Mouse (Mus musculus) bone marrow, adult 2 months (tissue): Measurements from ENCODE around the gene Spp1. TPM values are rescaled to one million over a fixed set of nuclear protein-coding genes. Genes with fewer than 3 reads are reported as not detected.

Experiments
- H3K27ac ChIP-seq: fragments of 200-500 bp; 2 replicates; pipeline ENCODE4 v1.5.1; 2012; ENCODE audit warnings: low read depth, mild to moderate bottlenecking, control low read depth, inconsistent platforms, low read length; ENCODE audit not compliant: control insufficient read depth, poor library complexity, insufficient read depth
- H3K4me1 ChIP-seq: fragments of 200-500 bp; 2 replicates; pipeline ENCODE4 v1.6.1; 2011; ENCODE audit warnings: low read length; ENCODE audit not compliant: control insufficient read depth, insufficient read depth
- H3K4me3 ChIP-seq: fragments of 200-500 bp; replicated peaks from 2 replicates; pipeline ENCODE3; 2011; ENCODE audit warnings: mild to moderate bottlenecking, low read depth, low read length, control low read depth; ENCODE audit not compliant: control insufficient read depth
- CTCF ChIP-seq: fragments of 200-500 bp; IDR thresholded peaks from 2 replicates; pipeline ENCODE4 v1.5.1; 2011; ENCODE audit warnings: low read length, control low read depth; ENCODE audit not compliant: control insufficient read depth, insufficient read depth
- POLR2A ChIP-seq: fragments of 200-500 bp; IDR thresholded peaks from 2 replicates; pipeline ENCODE4 v1.6.1; 2011; ENCODE audit warnings: low read depth, mild to moderate bottlenecking, control low read depth, low read length, borderline replicate concordance; ENCODE audit not compliant: control insufficient read depth
- WGBS: fragments of 180-500 bp; shearing (Covaris S2); methylation state at CpG from one replicate; pipeline ENCODE4 v1.1.7; 2018; 5-methylcytosine and 5-hydroxymethylcytosine counted together
- polyA plus RNA-seq: library from polyadenylated mRNA; stranded (reverse); fragments of >200 nt; gene quantifications from 2 replicates; pipeline ENCODE4 v1.2.4, GENCODE M21; 2011; ENCODE audit warnings: low replicate concordance; ENCODE audit not compliant: missing spikeins, insufficient read depth, insufficient read length

The Spp1 gene
- polyA plus RNA-seq, 1 experiment, result 344 TPM

GRCm38 (mm10) chr5:104459706-104460455 lies 25.0 kb downstream of the Spp1 start:
- no peaks in the 10 kb centered on the region for H3K4me1 ChIP-seq
- H3K4me3 ChIP-seq, result peak overlapping the region; percentile 68
- H3K27ac ChIP-seq, result no peak overlapping the region; the same call in 1 of the 2 replicates
- under 1% methylated on average over 74 of the region's 82 CpGs for WGBS
- no peak for TF ChIP-seq POLR2A
- no peak for TF ChIP-seq CTCF

GRCm38 (mm10) chr5:104460456-104460838 lies 25.5 kb downstream of the Spp1 start:
- no peaks in the 10 kb centered on the region for H3K4me1 ChIP-seq
- 20% methylated on average over 3 of the region's 3 CpGs for WGBS
- no peak overlapping the region for H3K27ac ChIP-seq
- H3K4me3 ChIP-seq, result no peak overlapping the region
- TF ChIP-seq POLR2A, result no peak
- no peak for TF ChIP-seq CTCF

- Histone ChIP-seq H3K4me3 (no peak overlapping the region), H3K27ac (no peak overlapping the region), H3K4me1 (no peaks in the 10 kb centered on the region)
- TF ChIP-seq CTCF (no peak), POLR2A (no peak)
- 76% methylated on average over 7 of the region's 7 CpGs for WGBS
Measured at GRCm38 (mm10) chr5:104460856-104461255, 25.9 kb downstream of the Spp1 start.

DNA sequence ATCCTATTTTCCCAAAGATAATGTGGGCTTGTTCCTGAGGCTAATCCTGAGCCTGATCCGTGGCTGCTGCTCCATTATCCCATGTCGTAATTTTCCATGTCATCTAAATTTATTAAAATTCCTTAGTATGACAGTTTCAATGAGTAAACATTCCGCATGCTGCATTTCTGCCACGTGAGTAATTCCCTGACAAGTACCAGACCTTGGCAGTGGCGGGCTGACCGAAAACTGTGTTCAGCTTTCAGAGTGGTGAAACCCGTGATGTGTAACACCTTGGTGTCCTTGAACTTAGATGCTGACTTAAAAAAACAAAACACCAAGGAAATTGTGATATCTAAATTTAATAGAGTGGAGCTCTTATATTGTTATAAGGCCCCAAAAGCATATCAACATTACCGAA lies 30.4 kb downstream of the Spp1 start:
- no peak overlapping the region for H3K27ac ChIP-seq
- H3K4me1 ChIP-seq, result no peaks in the 10 kb centered on the region
- TF ChIP-seq POLR2A, result no peak
- TF ChIP-seq CTCF, result no peak
- 87% methylated on average over 8 of the region's 8 CpGs for WGBS
- no peak overlapping the region for H3K4me3 ChIP-seq

DNA sequence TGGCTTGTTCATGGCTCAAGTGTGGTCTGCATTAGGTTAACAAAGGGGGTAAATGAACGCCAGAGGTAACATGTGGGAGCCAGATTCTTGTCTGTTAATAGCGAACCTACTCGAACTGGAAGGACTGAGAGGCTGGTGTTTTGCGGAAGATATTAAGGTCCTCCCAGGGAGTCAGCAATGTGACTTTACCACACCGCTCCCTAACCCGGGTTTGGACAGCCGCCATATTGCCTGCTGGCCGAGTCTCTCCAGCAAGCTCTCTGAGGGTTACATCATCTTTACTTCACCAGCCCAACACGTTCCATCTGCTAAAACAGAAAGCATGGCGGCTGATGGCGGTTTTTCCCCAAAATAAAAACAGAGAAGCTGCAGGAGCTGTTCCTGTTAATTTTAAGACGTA lies 30.8 kb downstream of the Spp1 start:
- WGBS, result 88% methylated on average over 12 of the region's 12 CpGs
- H3K4me3 ChIP-seq, result no peak overlapping the region
- no peak overlapping the region for H3K27ac ChIP-seq
- H3K4me1 ChIP-seq, result no peaks in the 10 kb centered on the region
- TF ChIP-seq POLR2A, result no peak
- no peak for TF ChIP-seq CTCF

DNA sequence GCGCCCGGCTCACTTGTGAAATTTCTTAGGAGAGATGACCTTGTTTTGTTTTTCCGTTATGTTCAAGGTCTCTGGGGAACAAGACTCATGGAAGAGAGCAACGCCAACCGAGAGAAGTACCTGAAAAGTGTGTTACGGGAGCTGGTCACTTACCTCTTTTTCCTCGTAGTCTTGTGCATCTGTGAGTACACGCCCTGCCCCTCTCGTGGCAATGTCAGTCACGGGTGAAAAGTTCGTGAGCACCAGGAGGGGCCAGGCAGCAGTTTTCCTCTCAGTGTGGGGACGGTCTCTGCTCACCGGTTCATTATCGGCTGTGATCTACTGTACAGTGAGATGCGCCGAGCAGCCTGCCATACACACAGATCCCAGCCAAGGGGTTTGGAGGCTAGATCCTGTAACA lies 31.9 kb downstream of the Spp1 start:
- no peak overlapping the region for H3K4me3 ChIP-seq
- no peaks in the 10 kb centered on the region for H3K4me1 ChIP-seq
- H3K27ac ChIP-seq, result no peak overlapping the region
- no peak for TF ChIP-seq CTCF
- TF ChIP-seq POLR2A, result no peak
- WGBS, result 91% methylated on average over 16 of the region's 16 CpGs

DNA sequence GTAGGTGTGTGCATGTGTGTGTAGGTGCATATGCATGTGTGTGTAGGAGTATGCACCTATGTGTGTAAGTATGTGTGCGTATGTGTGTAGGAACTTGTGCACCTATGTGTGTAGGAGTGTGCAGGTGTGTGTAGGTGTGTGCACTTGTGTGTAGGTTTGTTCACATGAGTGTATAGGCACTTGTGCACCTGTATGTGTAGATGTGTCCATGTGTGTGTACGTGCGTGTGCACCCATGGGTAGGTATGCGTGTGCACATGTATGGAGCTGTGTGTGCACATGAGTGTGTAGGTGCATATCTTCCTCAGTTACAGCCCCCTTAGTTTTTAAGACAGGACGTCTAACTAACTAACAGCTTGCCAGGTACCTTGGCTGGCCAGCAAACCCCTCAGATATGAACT lies 33.7 kb downstream of the Spp1 start:
- H3K4me3 ChIP-seq, result no peak overlapping the region
- no peaks in the 10 kb centered on the region for H3K4me1 ChIP-seq
- 79% methylated on average over 5 of the region's 5 CpGs for WGBS
- TF ChIP-seq CTCF, result no peak
- no peak for TF ChIP-seq POLR2A
- H3K27ac ChIP-seq, result no peak overlapping the region

DNA sequence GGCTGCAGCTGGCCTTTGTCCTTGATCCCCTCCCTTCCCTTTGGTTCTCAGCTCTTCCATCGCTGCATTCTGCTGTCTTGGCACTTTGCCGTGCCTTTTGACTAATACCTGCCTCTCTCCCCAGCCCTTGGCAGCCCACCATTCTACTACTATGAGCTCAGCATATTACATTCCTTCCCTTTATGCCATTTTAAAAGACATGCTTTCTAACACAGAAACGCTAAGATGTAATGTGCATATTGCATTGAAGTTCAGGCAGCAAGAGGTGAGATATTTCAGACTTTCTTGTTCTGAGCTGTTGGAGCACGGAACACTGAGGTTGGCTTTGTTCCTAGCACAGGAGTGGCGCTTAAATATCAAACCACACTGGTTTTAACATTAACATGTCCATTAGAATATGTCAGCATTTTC lies 36.1 kb downstream of the Spp1 start:
- 86% methylated on average over 5 of the region's 5 CpGs for WGBS
- Histone ChIP-seq H3K4me3 (no peak overlapping the region), H3K4me1 (no peaks in the 10 kb centered on the region), H3K27ac (no peak overlapping the region)
- TF ChIP-seq POLR2A (no peak), CTCF (no peak)

DNA sequence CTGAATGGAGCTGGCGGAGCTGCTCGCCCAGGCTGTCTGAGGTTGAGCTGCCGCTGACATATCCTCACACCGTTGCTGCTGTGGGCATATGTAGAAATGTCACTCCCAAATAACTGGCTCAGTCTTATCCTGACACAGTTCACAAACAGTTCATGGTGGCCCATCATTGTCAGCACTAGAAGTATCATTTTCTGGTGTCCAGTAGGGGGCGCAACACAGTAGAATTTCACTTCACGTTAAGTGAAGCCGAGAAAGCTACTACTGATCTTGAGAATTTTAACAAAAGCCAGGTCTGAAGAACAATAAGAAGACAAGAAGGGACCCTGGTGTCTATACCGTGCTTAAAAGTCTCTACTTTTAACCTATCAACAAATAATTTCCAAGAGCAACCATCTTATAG lies 37.5 kb downstream of the Spp1 start:
- H3K4me3 ChIP-seq, result no peak overlapping the region
- no peak overlapping the region for H3K27ac ChIP-seq
- WGBS, result 90% methylated on average over 8 of the region's 8 CpGs
- no peaks in the 10 kb centered on the region for H3K4me1 ChIP-seq
- TF ChIP-seq POLR2A, result no peak
- TF ChIP-seq CTCF, result no peak
